Mouse (Mus musculus) C2C12 (cell line): Measurements from ENCODE around the gene Nol7. TPM values are rescaled to one million over a fixed set of nuclear protein-coding genes. Genes with fewer than 3 reads are reported as not detected.

ENCODE experiments used
- H3K27me3 ChIP-seq: one replicate; pipeline ENCODE4 v1.6.1; 2011; ENCODE audit not compliant: control insufficient read depth, insufficient read depth, insufficient read length
- H3K36me3 ChIP-seq: one replicate; pipeline ENCODE4 v1.6.1; 2011; ENCODE audit not compliant: control insufficient read depth, insufficient read depth
- H3K4me3 ChIP-seq: one replicate; pipeline ENCODE4 v1.5.1; 2011; ENCODE audit warnings: mild to moderate bottlenecking, control low read depth; ENCODE audit not compliant: poor library complexity, insufficient read depth, severe bottlenecking
- H3K79me2 ChIP-seq: one replicate; pipeline ENCODE4 v1.6.1; 2011; ENCODE audit not compliant: control insufficient read depth, insufficient read depth
- H3K79me3 ChIP-seq: one replicate; pipeline ENCODE4 v1.6.1; 2011; ENCODE audit warnings: low read depth, control low read depth
- H3ac ChIP-seq: one replicate; pipeline ENCODE3; 2011; ENCODE audit warnings: low read depth; ENCODE audit not compliant: control insufficient read depth, insufficient read length
- CEBPB ChIP-seq: IDR thresholded peaks from one replicate; pipeline ENCODE4 v1.6.1; 2011; ENCODE audit warnings: low read depth, mild to moderate bottlenecking, control low read depth, moderate library complexity
- CTCF ChIP-seq: IDR thresholded peaks from one replicate; pipeline ENCODE4 v1.5.1; 2011; ENCODE audit not compliant: control insufficient read depth, insufficient read depth, insufficient read length
- FOSL1 ChIP-seq: IDR thresholded peaks from one replicate; pipeline ENCODE4 v1.8.0; 2011; ENCODE audit warnings: mild to moderate bottlenecking, low read length; ENCODE audit not compliant: poor library complexity, insufficient read depth, severe bottlenecking
- MAX ChIP-seq: IDR thresholded peaks from one replicate; pipeline ENCODE4 v1.6.1; 2011; ENCODE audit warnings: mild to moderate bottlenecking, control low read depth
- MYOD1 ChIP-seq: IDR thresholded peaks from one replicate; pipeline ENCODE4 v1.6.1; 2011; ENCODE audit warnings: low read depth; ENCODE audit not compliant: control insufficient read depth, insufficient read length
- MYOG ChIP-seq: IDR thresholded peaks from one replicate; pipeline ENCODE4 v1.6.1; 2011; ENCODE audit not compliant: control insufficient read depth, insufficient read length; ENCODE audit errors: extremely low read depth
- USF1 ChIP-seq: IDR thresholded peaks from one replicate; pipeline ENCODE4 v1.6.1; 2011; ENCODE audit warnings: low read depth, mild to moderate bottlenecking, control low read depth, moderate library complexity
- polyA plus RNA-seq: library from polyadenylated mRNA; unstranded; fragments of >200 nt; fragmentation: generic; extraction: Trizol; gene quantifications from one replicate; pipeline ENCODE4 v1.2.1, GENCODE M21; 2012; ENCODE audit warnings: missing spikeins

Gene Nol7
- polyA plus RNA-seq, 1 experiment: 94.1 TPM

DNA sequence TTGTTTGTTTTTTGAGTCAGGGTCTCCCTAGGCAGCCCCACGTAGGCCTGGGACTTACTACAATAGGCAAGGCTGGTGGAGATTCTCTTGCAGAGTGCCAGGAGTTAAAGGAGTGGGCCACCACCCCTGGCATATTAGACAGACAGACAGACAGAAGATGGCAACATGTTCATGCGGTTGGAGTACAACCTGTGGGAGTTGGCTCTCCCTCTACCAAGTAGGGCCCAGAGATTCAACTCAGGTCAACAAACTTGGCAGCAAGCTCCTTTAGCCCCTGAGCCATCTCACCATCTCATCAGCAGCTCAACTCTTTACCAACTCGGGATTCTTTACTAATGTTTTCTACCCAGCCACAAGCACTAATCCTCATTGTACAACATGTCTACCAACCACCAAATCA lies 52.5 kb downstream of the Nol7 start:
- peaks cover 88% of the 10 kb centered on the region for H3K79me3 ChIP-seq
- TF ChIP-seq FOSL1 (no peak), USF1 (no peak), CTCF (no peak), MYOD1 (no peak), MAX (no peak), MYOG (no peak), CEBPB (no peak)

GRCm38 (mm10) chr13:43452177-43452576 lies 54.0 kb downstream of the Nol7 start:
- Histone ChIP-seq H3K36me3 (no peaks in the 10 kb centered on the region), H3ac (no peak overlapping the region), H3K79me2 (peaks cover 100% of the 10 kb centered on the region), H3K4me3 (no peak overlapping the region), H3K27me3 (no peaks in the 10 kb centered on the region), H3K79me3 (peaks cover 88% of the 10 kb centered on the region)
- TF ChIP-seq USF1: no peak
- TF ChIP-seq MAX: no peak

More for the DNA sequence above, 52.5 kb downstream of the Nol7 start:
- Histone ChIP-seq H3K79me2 (peaks cover 99% of the 10 kb centered on the region), H3K36me3 (no peaks in the 10 kb centered on the region), H3K27me3 (no peaks in the 10 kb centered on the region), H3K4me3 (no peak overlapping the region), H3ac (no peak overlapping the region)

- Histone ChIP-seq H3K79me2 (peaks cover 100% of the 10 kb centered on the region), H3ac (no peak overlapping the region), H3K79me3 (peaks cover 87% of the 10 kb centered on the region), H3K27me3 (no peaks in the 10 kb centered on the region), H3K4me3 (no peak overlapping the region), H3K36me3 (no peaks in the 10 kb centered on the region)
- TF ChIP-seq MAX (no peak), MYOD1 (no peak), CTCF (no peak), USF1 (no peak), FOSL1 (no peak), CEBPB (no peak), MYOG (no peak)
Measured at GRCm38 (mm10) chr13:43452843-43453605, 54.8 kb downstream of the Nol7 start.

DNA sequence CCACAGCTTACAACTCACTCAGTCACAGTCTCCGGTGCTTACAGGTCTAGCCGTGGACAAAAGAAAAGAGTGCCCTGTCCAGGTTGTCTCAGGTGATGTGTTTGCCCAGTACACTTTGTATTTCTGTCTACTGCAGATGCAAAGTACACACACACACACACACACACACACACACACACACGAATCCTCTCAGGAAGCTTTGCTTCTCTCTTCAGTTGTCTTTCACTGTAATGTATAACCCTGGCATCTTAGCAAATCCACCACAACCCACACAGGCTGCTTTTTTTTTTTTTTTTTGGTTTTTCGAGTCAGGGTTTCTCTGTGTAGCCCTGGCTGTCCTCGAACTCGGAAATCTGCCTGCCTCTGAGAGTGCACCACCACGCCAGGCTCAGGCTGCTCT lies 56.2 kb downstream of the Nol7 start:
- Histone ChIP-seq H3K36me3 (no peaks in the 10 kb centered on the region), H3ac (no peak overlapping the region), H3K79me2 (peaks cover 100% of the 10 kb centered on the region), H3K79me3 (peaks cover 81% of the 10 kb centered on the region), H3K27me3 (no peaks in the 10 kb centered on the region), H3K4me3 (no peak overlapping the region)
- TF ChIP-seq FOSL1: no peak
- TF ChIP-seq USF1: no peak
- no peak for TF ChIP-seq CEBPB
- no peak for TF ChIP-seq MYOG
- no peak for TF ChIP-seq MAX
- no peak for TF ChIP-seq MYOD1
- TF ChIP-seq CTCF: no peak

Other genes starting within 250 kb of the Nol7 start
- 15.9 TPM for gene Tbc1d7, start 226.9 kb upstream of the Nol7 start, polyA plus RNA-seq
- gene Gfod1, start 94.2 kb upstream of the Nol7 start, polyA plus RNA-seq: 10.3 TPM
- 3.3 TPM for gene Sirt5, start 32.9 kb upstream of the Nol7 start, polyA plus RNA-seq
- gene Ranbp9, start 82.9 kb downstream of the Nol7 start, polyA plus RNA-seq: 17.6 TPM
- 4.8 TPM for gene Mcur1, start 161.8 kb downstream of the Nol7 start, polyA plus RNA-seq
- 0.01 TPM for gene Rnf182, start 217.3 kb downstream of the Nol7 start, polyA plus RNA-seq